Mouse (Mus musculus) kidney, embryonic 14.5 days (tissue): ENCODE results near the gene Usp4. TPM values are rescaled to one million over a fixed set of nuclear protein-coding genes. Genes with fewer than 3 reads are reported as not detected.

Experiments
- ATAC-seq: fragments of 200-750 bp; cut with Nextera tagmentation; 2 replicates; pipeline ENCODE4 v1.8.0; 2017; ENCODE audit warnings: moderate number of reproducible peaks, mild to moderate bottlenecking, moderate TSS enrichment, moderate library complexity; ENCODE audit not compliant: low FRiP score, low TSS enrichment
- H3K27ac ChIP-seq: fragments of 300-500 bp; sonication (generic); 2 replicates; pipeline ENCODE4 v1.5.1; 2014; ENCODE audit warnings: low read depth, mild to moderate bottlenecking, low read length, moderate library complexity, mixed read lengths
- H3K27me3 ChIP-seq: fragments of 300-500 bp; sonication (generic); 2 replicates; pipeline ENCODE4 v1.6.1; 2014; ENCODE audit warnings: mild to moderate bottlenecking, low read length; ENCODE audit not compliant: control insufficient read depth, insufficient read depth
- H3K36me3 ChIP-seq: fragments of 300-500 bp; sonication (generic); 2 replicates; pipeline ENCODE4 v1.6.1; 2014; ENCODE audit warnings: low read length, mixed read lengths; ENCODE audit not compliant: control insufficient read depth, insufficient read depth
- H3K4me1 ChIP-seq: fragments of 300-500 bp; sonication (generic); 2 replicates; pipeline ENCODE4 v1.6.1; 2014; ENCODE audit warnings: low read length, mixed read lengths; ENCODE audit not compliant: control insufficient read depth, insufficient read depth
- H3K4me2 ChIP-seq: fragments of 300-500 bp; sonication (generic); replicated peaks from 2 replicates; pipeline ENCODE4 v1.6.1; 2014; ENCODE audit warnings: low read depth, mild to moderate bottlenecking, low read length
- H3K4me3 ChIP-seq: fragments of 300-500 bp; sonication (generic); 2 replicates; pipeline ENCODE4 v1.5.1; 2014; ENCODE audit warnings: mild to moderate bottlenecking, low read length
- H3K9ac ChIP-seq: fragments of 300-500 bp; sonication (generic); 2 replicates; pipeline ENCODE4 v1.6.1; 2014; ENCODE audit warnings: low read depth, mild to moderate bottlenecking, low read length, moderate library complexity
- H3K9me3 ChIP-seq: fragments of 300-500 bp; sonication (generic); 2 replicates; pipeline ENCODE4 v1.6.1; 2016; ENCODE audit warnings: low read length; ENCODE audit not compliant: control insufficient read depth
- WGBS: fragments of 180-500 bp; shearing (Covaris S2); extraction: QIAGEN DNeasy Blood & Tissue Kit; methylation state at CpG from one replicate; pipeline ENCODE4 v1.1.7; 2014; 5-methylcytosine and 5-hydroxymethylcytosine counted together
- polyA plus RNA-seq: library from polyadenylated mRNA; unstranded; fragments of >200 nt; fragmentation: Nextera tagmentation; extraction: Ambion mirVana; gene quantifications from 2 replicates; pipeline ENCODE4 v1.2.1, GENCODE M21; 2014

Usp4 gene
- polyA plus RNA-seq, 1 experiment from 2014 or later: 114 TPM

- Histone ChIP-seq H3K4me2 (no peak overlapping the region), H3K36me3 (no peaks in the 10 kb centered on the region), H3K9me3 (no peaks in the 10 kb centered on the region), H3K27me3 (no peaks in the 10 kb centered on the region), H3K4me1 (no peaks in the 10 kb centered on the region), H3K4me3 (no peak overlapping the region), H3K9ac (no peak overlapping the region), H3K27ac (no peak overlapping the region)
- WGBS: 84% methylated on average over 1 of the region's 1 CpGs
- ATAC-seq: no peak
Measured at GRCm38 (mm10) chr9:108412221-108412620, 64.6 kb downstream of the Usp4 start.

- Histone ChIP-seq H3K9ac (no peak within 1 kb of the TSS), H3K4me1 (no peaks in the 10 kb centered on the region), H3K4me3 (no peak within 1 kb of the TSS), H3K36me3 (no peaks in the 10 kb centered on the region), H3K27ac (no peak within 1 kb of the TSS), H3K27me3 (no peaks in the 10 kb centered on the region), H3K9me3 (no peaks in the 10 kb centered on the region), H3K4me2 (no peak within 1 kb of the TSS)
- no peak for ATAC-seq
Measured at GRCm38 (mm10) chr9:108428384-108428783, 80.7 kb downstream of the Usp4 start, which contains the start of gene Ccdc36. TSS of gene Ccdc36 (minus strand) at chr9:108428484.

- Histone ChIP-seq H3K4me1 (no peaks in the 10 kb centered on the region), H3K4me2 (peak overlapping the region; percentile 46), H3K9ac (peak overlapping the region; percentile 37; the same call in 1 of the 2 replicates), H3K36me3 (no peaks in the 10 kb centered on the region), H3K27me3 (no peaks in the 10 kb centered on the region), H3K9me3 (no peaks in the 10 kb centered on the region), H3K4me3 (peak overlapping the region; percentile 23), H3K27ac (no peak overlapping the region)
- ATAC-seq: peak; percentile 77
- 50% methylated on average over 32 of the region's 32 CpGs for WGBS
Measured at GRCm38 (mm10) chr9:108431431-108432067, 83.9 kb downstream of the Usp4 start.

- WGBS: 75% methylated on average over 3 of the region's 3 CpGs
- Histone ChIP-seq H3K9ac (no peak within 1 kb of the TSS), H3K9me3 (no peaks in the 10 kb centered on the region), H3K27me3 (no peaks in the 10 kb centered on the region), H3K27ac (no peak within 1 kb of the TSS), H3K4me3 (no peak within 1 kb of the TSS), H3K4me1 (no peaks in the 10 kb centered on the region), H3K36me3 (no peaks in the 10 kb centered on the region), H3K4me2 (no peak within 1 kb of the TSS)
- no peak for ATAC-seq
Measured at GRCm38 (mm10) chr9:108436182-108436581, 88.5 kb downstream of the Usp4 start, which contains the start of gene BC048562. TSS of gene BC048562 (plus strand) at chr9:108436482.

GRCm38 (mm10) chr9:108439176-108439575 lies 91.5 kb downstream of the Usp4 start:
- no peak overlapping the region for H3K4me3 ChIP-seq
- no peaks in the 10 kb centered on the region for H3K9me3 ChIP-seq
- no peaks in the 10 kb centered on the region for H3K4me1 ChIP-seq
- no peaks in the 10 kb centered on the region for H3K27me3 ChIP-seq
- no peak overlapping the region for H3K27ac ChIP-seq
- no peak overlapping the region for H3K9ac ChIP-seq
- no peaks in the 10 kb centered on the region for H3K36me3 ChIP-seq
- WGBS: 78% methylated on average over 6 of the region's 6 CpGs
- no peak overlapping the region for H3K4me2 ChIP-seq
- ATAC-seq: no peak

- no peak for ATAC-seq
- no peaks in the 10 kb centered on the region for H3K27me3 ChIP-seq
- no peaks in the 10 kb centered on the region for H3K36me3 ChIP-seq
- 63% methylated on average over 5 of the region's 5 CpGs for WGBS
- no peaks in the 10 kb centered on the region; the same call in 1 of the 2 replicates for H3K4me1 ChIP-seq
- no peak overlapping the region for H3K27ac ChIP-seq
- H3K9ac ChIP-seq: no peak overlapping the region
- no peak overlapping the region for H3K4me2 ChIP-seq
- no peaks in the 10 kb centered on the region for H3K9me3 ChIP-seq
- H3K4me3 ChIP-seq: no peak overlapping the region
Measured at GRCm38 (mm10) chr9:108440485-108440884, 92.8 kb downstream of the Usp4 start.

- ATAC-seq: no peak
- 92% methylated on average over 11 of the region's 11 CpGs for WGBS
- Histone ChIP-seq H3K4me1 (no peaks in the 10 kb centered on the region; the same call in 1 of the 2 replicates), H3K9ac (no peak overlapping the region), H3K4me3 (no peak overlapping the region), H3K36me3 (no peaks in the 10 kb centered on the region), H3K27me3 (no peaks in the 10 kb centered on the region), H3K9me3 (no peaks in the 10 kb centered on the region), H3K27ac (no peak overlapping the region), H3K4me2 (no peak overlapping the region)
Measured at GRCm38 (mm10) chr9:108441236-108441919, 93.7 kb downstream of the Usp4 start.

Other genes with a start within 250 kb of the Usp4 start
- gene Bsn, start 157.5 kb upstream of the Usp4 start, polyA plus RNA-seq: 0.76 and 0.77 TPM in 2 replicates
- 60.7 and 129 TPM in 2 replicates for gene Dag1, start 83.9 kb upstream of the Usp4 start, polyA plus RNA-seq
- gene Nicn1, start 57.4 kb upstream of the Usp4 start, polyA plus RNA-seq: 40.2 and 42.4 TPM in 2 replicates
- gene Amt, start 51.0 kb upstream of the Usp4 start, polyA plus RNA-seq: 30.8 and 35.1 TPM in 2 replicates
- gene Rhoa, start 41.7 kb upstream of the Usp4 start, polyA plus RNA-seq: 317 and 358 TPM in 2 replicates
- gene Tcta, start 41.7 kb upstream of the Usp4 start, polyA plus RNA-seq: 26.6 and 27.8 TPM in 2 replicates
- gene Gpx1, start 8.9 kb upstream of the Usp4 start, polyA plus RNA-seq: 654 and 725 TPM in 2 replicates
- 0.36 and 0.79 TPM in 2 replicates for gene 1700102P08Rik, start 45.0 kb downstream of the Usp4 start, polyA plus RNA-seq
- 1.8 and 2.9 TPM in 2 replicates for gene Ccdc36, start 80.6 kb downstream of the Usp4 start, polyA plus RNA-seq
- not detected in 2 replicates for gene BC048562, start 88.6 kb downstream of the Usp4 start, polyA plus RNA-seq
- gene Ccdc71, start 112.7 kb downstream of the Usp4 start, polyA plus RNA-seq: 50.7 and 54.7 TPM in 2 replicates
- 21.6 and 22.9 TPM in 2 replicates for gene Klhdc8b, start 113.7 kb downstream of the Usp4 start, polyA plus RNA-seq
- gene Lamb2, start 131.9 kb downstream of the Usp4 start, polyA plus RNA-seq: 21.5 and 31.9 TPM in 2 replicates
- 45.4 and 69.4 TPM in 2 replicates for gene Usp19, start 142.7 kb downstream of the Usp4 start, polyA plus RNA-seq
- gene Qars, start 159.9 kb downstream of the Usp4 start, polyA plus RNA-seq: 99.1 and 117 TPM in 2 replicates
- 91.0 and 139 TPM in 2 replicates for gene Qrich1, start 169.0 kb downstream of the Usp4 start, polyA plus RNA-seq
- 185 and 229 TPM in 2 replicates for gene Impdh2, start 212.4 kb downstream of the Usp4 start, polyA plus RNA-seq
- gene Ndufaf3, start 219.6 kb downstream of the Usp4 start, polyA plus RNA-seq: 37.0 and 50.6 TPM in 2 replicates
- gene Dalrd3, start 222.0 kb downstream of the Usp4 start, polyA plus RNA-seq: 130 and 159 TPM in 2 replicates
- 86.0 and 114 TPM in 2 replicates for gene Wdr6, start 230.9 kb downstream of the Usp4 start, polyA plus RNA-seq
- 7.5 and 7.7 TPM in 2 replicates for gene P4htm, start 249.8 kb downstream of the Usp4 start, polyA plus RNA-seq